Mouse (Mus musculus) kidney, embryonic 14.5 days (tissue): ENCODE measurements around the gene Ap5z1. TPM values are rescaled to one million over a fixed set of nuclear protein-coding genes. Genes with fewer than 3 reads are reported as not detected.

ENCODE experiments used
- ATAC-seq: fragments of 200-750 bp; cut with Nextera tagmentation; 2 replicates; pipeline ENCODE4 v1.8.0; 2017; ENCODE audit warnings: moderate number of reproducible peaks, mild to moderate bottlenecking, moderate TSS enrichment, moderate library complexity; ENCODE audit not compliant: low FRiP score, low TSS enrichment
- H3K27ac ChIP-seq: fragments of 300-500 bp; sonication (generic); 2 replicates; pipeline ENCODE4 v1.5.1; 2014; ENCODE audit warnings: low read depth, mild to moderate bottlenecking, low read length, moderate library complexity, mixed read lengths
- H3K27me3 ChIP-seq: fragments of 300-500 bp; sonication (generic); 2 replicates; pipeline ENCODE4 v1.6.1; 2014; ENCODE audit warnings: mild to moderate bottlenecking, low read length; ENCODE audit not compliant: control insufficient read depth, insufficient read depth
- H3K36me3 ChIP-seq: fragments of 300-500 bp; sonication (generic); 2 replicates; pipeline ENCODE4 v1.6.1; 2014; ENCODE audit warnings: low read length, mixed read lengths; ENCODE audit not compliant: control insufficient read depth, insufficient read depth
- H3K4me1 ChIP-seq: fragments of 300-500 bp; sonication (generic); 2 replicates; pipeline ENCODE4 v1.6.1; 2014; ENCODE audit warnings: low read length, mixed read lengths; ENCODE audit not compliant: control insufficient read depth, insufficient read depth
- H3K4me2 ChIP-seq: fragments of 300-500 bp; sonication (generic); replicated peaks from 2 replicates; pipeline ENCODE4 v1.6.1; 2014; ENCODE audit warnings: low read depth, mild to moderate bottlenecking, low read length
- H3K4me3 ChIP-seq: fragments of 300-500 bp; sonication (generic); 2 replicates; pipeline ENCODE4 v1.5.1; 2014; ENCODE audit warnings: mild to moderate bottlenecking, low read length
- H3K9ac ChIP-seq: fragments of 300-500 bp; sonication (generic); 2 replicates; pipeline ENCODE4 v1.6.1; 2014; ENCODE audit warnings: low read depth, mild to moderate bottlenecking, low read length, moderate library complexity
- H3K9me3 ChIP-seq: fragments of 300-500 bp; sonication (generic); 2 replicates; pipeline ENCODE4 v1.6.1; 2016; ENCODE audit warnings: low read length; ENCODE audit not compliant: control insufficient read depth
- WGBS: fragments of 180-500 bp; shearing (Covaris S2); extraction: QIAGEN DNeasy Blood & Tissue Kit; methylation state at CpG from one replicate; pipeline ENCODE4 v1.1.7; 2014; 5-methylcytosine and 5-hydroxymethylcytosine counted together
- polyA plus RNA-seq: library from polyadenylated mRNA; unstranded; fragments of >200 nt; fragmentation: Nextera tagmentation; extraction: Ambion mirVana; gene quantifications from 2 replicates; pipeline ENCODE4 v1.2.1, GENCODE M21; 2014

Gene Ap5z1
- polyA plus RNA-seq, 1 experiment from 2014 or later = 10.1 TPM

DNA sequence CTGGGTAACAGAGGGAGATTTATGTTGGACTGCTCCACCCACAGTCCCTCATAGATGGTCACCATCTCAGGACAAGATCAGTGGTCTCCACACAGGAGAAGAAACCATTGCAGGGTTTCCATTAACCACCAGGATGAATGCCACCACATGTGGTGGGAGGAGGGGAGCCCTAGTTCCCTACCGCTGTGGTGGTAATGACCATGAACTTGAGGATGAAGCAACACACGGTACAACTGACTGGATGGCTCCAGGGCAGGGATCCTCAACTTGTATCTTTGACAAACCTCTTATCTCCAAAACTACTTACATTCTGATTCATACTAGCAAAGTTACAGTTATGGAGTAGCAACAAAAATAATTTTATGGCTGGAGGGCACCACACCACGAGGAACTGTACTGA, 29.6 kb downstream of the Ap5z1 start:
- 82% methylated on average over 3 of the region's 3 CpGs for WGBS
- Histone ChIP-seq H3K9me3 (no peaks in the 10 kb centered on the region), H3K4me3 (no peak overlapping the region), H3K27ac (no peak overlapping the region), H3K36me3 (no peaks in the 10 kb centered on the region), H3K4me1 (no peaks in the 10 kb centered on the region), H3K27me3 (no peaks in the 10 kb centered on the region), H3K9ac (no peak overlapping the region), H3K4me2 (no peak overlapping the region)
- ATAC-seq = no peak

DNA sequence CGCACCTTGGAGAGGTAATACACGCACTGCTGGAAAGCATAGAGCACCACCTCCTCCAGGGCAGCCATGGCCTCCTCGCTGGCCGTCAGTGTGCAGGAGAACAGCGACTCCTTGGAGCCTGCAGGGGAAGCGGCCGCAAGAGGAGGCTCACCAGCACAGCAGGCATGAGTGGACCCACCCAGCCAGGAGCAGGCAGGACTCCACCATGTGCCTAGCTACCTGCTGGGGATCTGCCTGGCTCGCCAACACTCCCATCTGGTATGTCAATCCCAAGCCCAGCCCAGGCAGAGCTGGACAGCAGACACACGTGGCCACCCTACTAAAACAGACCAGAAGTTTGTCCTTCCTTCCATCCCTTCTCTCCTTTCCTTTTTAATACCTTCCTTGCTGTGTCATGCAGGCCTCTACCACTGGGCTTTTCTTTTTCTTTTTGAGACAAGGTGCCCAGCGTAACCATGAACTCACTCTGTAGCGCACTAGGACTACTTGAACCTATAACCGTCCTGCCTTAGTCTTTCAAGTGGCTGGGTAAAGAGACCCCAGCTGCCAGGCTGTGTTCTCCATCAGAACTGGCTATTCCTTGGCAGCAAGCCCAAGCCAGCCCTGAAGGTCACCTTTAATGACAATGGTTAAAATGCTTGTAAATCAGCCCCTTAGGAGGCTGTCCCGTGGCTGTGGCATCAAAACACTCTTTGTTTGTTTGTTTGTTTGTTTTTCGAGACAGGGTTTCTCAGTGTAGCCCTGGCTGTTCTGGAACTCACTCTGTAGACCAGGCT, 31.8 kb downstream of the Ap5z1 start:
- Histone ChIP-seq H3K4me2 (no peak overlapping the region), H3K27me3 (no peaks in the 10 kb centered on the region), H3K36me3 (no peaks in the 10 kb centered on the region), H3K4me1 (peaks cover 5% of the 10 kb centered on the region; the same call in 1 of the 2 replicates), H3K27ac (no peak overlapping the region), H3K9ac (no peak overlapping the region), H3K4me3 (no peak overlapping the region), H3K9me3 (no peaks in the 10 kb centered on the region)
- ATAC-seq = no peak
- WGBS = 55% methylated on average over 14 of the region's 14 CpGs

DNA sequence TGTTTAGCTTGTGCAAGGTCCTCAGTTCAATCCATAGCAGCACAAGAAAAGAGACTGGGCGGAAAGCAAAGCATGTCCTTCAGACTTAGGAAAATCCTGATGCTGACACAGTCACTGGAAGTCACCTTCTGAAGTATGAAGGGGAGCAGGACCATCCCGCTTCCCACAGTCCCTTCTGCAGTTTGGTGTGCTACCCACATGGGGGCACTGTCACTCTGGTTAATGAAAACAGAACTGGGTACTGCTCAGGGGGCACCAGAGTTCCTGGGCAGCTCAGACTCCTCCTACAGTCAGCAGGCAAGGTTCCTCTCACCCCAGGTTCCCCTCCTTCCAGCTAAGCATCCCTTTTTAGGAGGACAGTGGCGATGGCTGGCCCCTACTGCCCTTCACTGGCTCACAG, 35.2 kb downstream of the Ap5z1 start:
- no peak for ATAC-seq
- no peak overlapping the region for H3K4me2 ChIP-seq

DNA sequence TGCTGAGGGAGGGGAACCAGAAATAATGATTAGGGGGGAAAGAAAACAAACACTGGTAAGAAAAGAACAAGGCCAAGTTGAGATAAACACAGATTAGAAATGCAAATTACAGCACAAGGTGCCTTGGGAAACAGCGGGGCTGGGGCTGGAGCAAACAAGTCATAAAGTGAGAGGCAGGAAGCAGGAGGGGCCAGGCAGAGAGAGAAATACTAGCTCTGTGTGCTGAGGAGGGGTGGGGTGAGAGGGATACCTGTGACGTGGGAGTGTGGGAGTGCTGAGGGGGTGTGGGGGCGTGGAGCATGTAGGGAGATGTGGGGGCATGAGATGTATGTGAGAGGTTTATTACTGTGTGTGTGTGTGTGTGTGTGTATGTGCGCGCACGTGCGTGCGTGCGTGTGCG, 37.2 kb downstream of the Ap5z1 start:
- Histone ChIP-seq H3K4me2 (no peak overlapping the region), H3K36me3 (no peaks in the 10 kb centered on the region), H3K4me3 (no peak overlapping the region), H3K27ac (no peak overlapping the region), H3K4me1 (peaks cover 12% of the 10 kb centered on the region), H3K9ac (0 out of 2 replicates have a peak overlapping the region, but pooled peaks have one; percentile 12), H3K27me3 (no peaks in the 10 kb centered on the region), H3K9me3 (no peaks in the 10 kb centered on the region)
- 0 out of 2 replicates have a peak, but pooled peaks have one; percentile 33 for ATAC-seq
- WGBS = 46% methylated on average over 10 of the region's 10 CpGs

More for the DNA sequence above, 35.2 kb downstream of the Ap5z1 start:
- Histone ChIP-seq H3K4me1 (peaks cover 12% of the 10 kb centered on the region), H3K27me3 (no peaks in the 10 kb centered on the region), H3K9me3 (no peaks in the 10 kb centered on the region), H3K9ac (no peak overlapping the region), H3K36me3 (no peaks in the 10 kb centered on the region), H3K27ac (no peak overlapping the region), H3K4me3 (no peak overlapping the region)
- 51% methylated on average over 3 of the region's 3 CpGs for WGBS

DNA sequence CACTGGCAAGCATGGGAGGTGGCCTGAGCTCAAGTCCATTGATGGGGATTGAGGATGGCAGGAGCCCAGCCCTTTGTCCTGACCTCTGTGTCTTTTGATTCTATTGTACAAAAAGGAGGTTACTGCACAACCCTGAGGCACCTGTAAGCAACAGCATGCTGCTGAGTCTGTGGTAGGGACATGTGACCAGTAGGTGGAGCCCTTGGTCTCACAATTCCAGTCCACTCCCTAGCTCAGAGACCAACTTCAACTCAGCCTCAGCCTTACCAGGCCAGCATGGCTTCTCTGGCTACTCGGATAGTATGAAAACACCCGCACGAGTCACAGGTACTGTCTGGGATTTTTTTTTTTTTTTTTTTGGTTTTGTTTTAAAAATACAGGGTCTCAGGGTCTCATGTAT, 38.7 kb downstream of the Ap5z1 start:
- Histone ChIP-seq H3K27me3 (no peaks in the 10 kb centered on the region), H3K9ac (no peak overlapping the region), H3K9me3 (no peaks in the 10 kb centered on the region), H3K27ac (no peak overlapping the region), H3K4me1 (peaks cover 12% of the 10 kb centered on the region), H3K36me3 (no peaks in the 10 kb centered on the region), H3K4me2 (no peak overlapping the region), H3K4me3 (no peak overlapping the region)
- 0% methylated on average over 3 of the region's 3 CpGs for WGBS
- ATAC-seq = peak; percentile 83

DNA sequence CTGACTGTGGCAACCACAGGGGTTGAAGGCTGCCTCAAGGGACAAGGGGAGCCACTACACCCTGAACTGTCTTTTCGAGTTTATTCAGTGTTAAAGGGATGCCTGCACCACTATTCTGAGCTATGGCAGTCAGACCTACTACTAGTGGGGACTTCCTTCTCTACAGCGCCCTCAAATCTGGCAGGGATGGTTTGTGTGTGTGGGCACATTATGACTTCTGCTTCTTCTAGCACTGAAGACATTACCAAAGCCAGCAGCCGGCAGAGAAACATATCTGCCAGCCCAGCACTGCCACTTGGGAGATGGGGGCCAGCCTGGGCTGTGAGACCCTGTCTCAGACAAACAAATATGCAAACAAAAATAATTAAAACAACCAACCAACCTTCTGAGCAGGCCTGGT, 40.4 kb downstream of the Ap5z1 start:
- ATAC-seq = no peak
- no peak overlapping the region for H3K27ac ChIP-seq
- no peak overlapping the region for H3K4me3 ChIP-seq
- H3K27me3 ChIP-seq = no peaks in the 10 kb centered on the region
- H3K9ac ChIP-seq = no peak overlapping the region
- H3K4me2 ChIP-seq = no peak overlapping the region
- peaks cover 12% of the 10 kb centered on the region for H3K4me1 ChIP-seq
- no peaks in the 10 kb centered on the region for H3K36me3 ChIP-seq
- 83% methylated on average over 3 of the region's 3 CpGs for WGBS
- H3K9me3 ChIP-seq = no peaks in the 10 kb centered on the region

DNA sequence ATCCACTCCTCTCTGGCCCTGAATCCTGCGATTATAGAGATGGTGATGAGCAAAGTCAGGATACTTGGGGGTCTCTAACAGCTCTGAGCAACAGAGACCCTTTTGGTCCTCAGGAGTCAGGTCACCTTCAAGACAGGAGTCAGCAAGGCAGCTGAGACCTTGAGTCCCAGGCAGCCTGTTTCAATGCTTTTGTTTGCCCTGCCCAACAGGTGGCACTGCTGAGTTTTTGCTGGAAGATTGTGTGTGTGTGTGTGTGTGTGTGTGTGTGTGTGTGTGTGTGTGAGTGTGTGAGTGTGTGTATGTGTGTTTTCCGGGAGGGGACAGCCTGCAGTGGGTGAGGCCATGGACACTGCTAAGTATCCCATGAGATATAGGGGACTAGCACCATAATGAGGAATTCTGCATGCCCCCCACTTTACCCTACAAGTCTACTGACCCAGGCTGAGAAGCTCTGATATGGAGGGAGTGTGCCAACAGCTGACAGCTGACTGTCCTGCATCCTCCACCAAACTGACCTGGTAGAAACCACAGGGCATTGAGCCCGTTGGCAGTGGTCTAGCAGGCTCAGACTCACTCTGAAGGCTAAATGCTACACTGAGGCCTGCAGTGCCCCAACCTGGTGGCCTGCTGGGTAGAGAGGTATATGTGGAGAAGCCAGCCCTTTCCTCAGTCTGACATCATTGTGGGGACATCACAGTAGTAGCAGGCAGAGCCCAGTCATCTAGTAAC, 42.1 kb downstream of the Ap5z1 start:
- ATAC-seq = no peak
- no peak overlapping the region for H3K9ac ChIP-seq
- 76% methylated on average over 3 of the region's 3 CpGs for WGBS

DNA sequence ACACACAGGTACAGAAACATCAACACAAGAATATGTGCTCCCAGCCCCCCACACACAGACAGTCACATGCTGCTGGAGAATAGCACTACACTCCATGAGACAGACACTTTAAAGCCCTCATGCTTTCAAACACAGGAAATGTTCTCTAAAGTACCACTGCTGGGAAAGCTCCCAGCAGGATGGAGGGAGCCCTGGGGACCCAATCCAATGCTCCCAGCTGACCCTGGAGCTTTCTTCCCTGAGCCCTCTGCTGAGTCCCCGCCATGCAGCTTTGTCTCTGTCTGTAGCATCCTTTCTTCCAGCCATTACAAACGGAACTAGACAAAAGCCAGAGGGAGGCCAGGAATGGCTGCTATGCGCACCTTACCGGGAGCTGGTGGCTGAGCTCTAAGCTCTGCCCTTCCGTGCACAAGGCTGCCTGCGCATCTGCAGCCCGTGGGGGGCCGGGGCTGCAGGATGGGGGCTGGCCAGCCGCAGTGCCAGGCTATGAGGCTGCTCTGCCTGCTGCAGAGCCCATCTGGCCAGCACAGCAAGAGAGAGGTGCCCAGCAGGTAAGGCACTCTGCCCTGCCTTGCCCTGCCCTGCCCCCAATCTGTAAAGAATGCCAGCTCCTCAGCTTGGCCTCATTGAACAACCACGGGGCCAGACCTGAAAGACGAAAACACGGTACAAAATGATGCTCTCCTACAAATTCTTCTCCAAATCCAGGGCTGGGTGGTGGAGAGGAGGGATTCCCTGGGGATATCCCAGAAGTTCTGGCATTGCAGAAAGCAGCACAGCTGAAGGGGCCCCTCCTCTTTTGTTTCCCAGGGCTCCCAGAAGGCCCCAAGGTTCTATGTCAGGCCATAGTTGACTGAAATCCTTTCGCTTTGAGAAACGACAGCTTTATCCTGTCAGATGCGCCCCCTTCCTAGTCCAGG, 45.7 kb downstream of the Ap5z1 start:
- no peaks in the 10 kb centered on the region for H3K27me3 ChIP-seq
- no peak for ATAC-seq
- peak overlapping the region; percentile 25; the same call in 1 of the 2 replicates for H3K9ac ChIP-seq
- H3K9me3 ChIP-seq = no peaks in the 10 kb centered on the region
- no peak overlapping the region for H3K27ac ChIP-seq
- H3K4me3 ChIP-seq = no peak overlapping the region
- 0 out of 2 replicates have a peak, but pooled peaks cover 4% of the 10 kb centered on the region for H3K4me1 ChIP-seq
- H3K36me3 ChIP-seq = no peaks in the 10 kb centered on the region
- H3K4me2 ChIP-seq = no peak overlapping the region
- 25% methylated on average over 15 of the region's 15 CpGs for WGBS

More for the DNA sequence above, 42.1 kb downstream of the Ap5z1 start:
- Histone ChIP-seq H3K4me3 (no peak overlapping the region), H3K27ac (no peak overlapping the region), H3K4me1 (peaks cover 9% of the 10 kb centered on the region; the same call in 1 of the 2 replicates), H3K4me2 (no peak overlapping the region), H3K9me3 (no peaks in the 10 kb centered on the region), H3K27me3 (no peaks in the 10 kb centered on the region), H3K36me3 (no peaks in the 10 kb centered on the region)
